Mouse (Mus musculus) embryonic facial prominence, embryonic 14.5 days (tissue): ENCODE data around the gene Nup85. TPM values are rescaled to one million over a fixed set of nuclear protein-coding genes. Genes with fewer than 3 reads are reported as not detected.
"Not testable (repeated sequence)": the region's sequence is repeated elsewhere in the genome, so short reads cannot be mapped to it uniquely, and the experiment has no call there.

Experiments
- ATAC-seq: fragments of 200-750 bp; cut with Nextera tagmentation; 2 replicates; pipeline ENCODE4 v1.8.0; 2017; ENCODE audit warnings: low read depth, moderate number of reproducible peaks, moderate TSS enrichment
- DNase-seq: peaks from one replicate; pipeline ENCODE4 v3.0.0-alpha.2; 2015; ENCODE audit warnings: low spot score
- H3K27ac ChIP-seq: fragments of 300-500 bp; sonication (generic); replicated peaks from 2 replicates; pipeline ENCODE4 v1.5.1; 2014; ENCODE audit warnings: low read depth, mild to moderate bottlenecking, low read length, moderate library complexity
- H3K27me3 ChIP-seq: fragments of 300-500 bp; sonication (generic); replicated peaks from 2 replicates; pipeline ENCODE4 v1.6.1; 2014; ENCODE audit warnings: low read length; ENCODE audit not compliant: control insufficient read depth, insufficient read depth
- H3K36me3 ChIP-seq: fragments of 300-500 bp; sonication (generic); 2 replicates; pipeline ENCODE4 v1.6.1; 2014; ENCODE audit warnings: low read length, mixed read lengths; ENCODE audit not compliant: control insufficient read depth, insufficient read depth
- H3K4me1 ChIP-seq: fragments of 300-500 bp; sonication (generic); 2 replicates; pipeline ENCODE4 v1.6.1; 2014; ENCODE audit warnings: antibody characterized with exemption, low read length; ENCODE audit not compliant: control insufficient read depth, insufficient read depth
- H3K4me2 ChIP-seq: fragments of 300-500 bp; sonication (generic); 2 replicates; pipeline ENCODE4 v1.6.1; 2014; ENCODE audit warnings: low read depth, mild to moderate bottlenecking, low read length, moderate library complexity, mixed read lengths
- H3K4me3 ChIP-seq: fragments of 300-500 bp; sonication (generic); 2 replicates; pipeline ENCODE4 v1.5.1; 2014; ENCODE audit warnings: low read depth, mild to moderate bottlenecking, low read length
- H3K9ac ChIP-seq: fragments of 300-500 bp; sonication (generic); 2 replicates; pipeline ENCODE4 v1.6.1; 2014; ENCODE audit warnings: low read depth, mild to moderate bottlenecking, low read length, moderate library complexity, mixed read lengths
- H3K9me3 ChIP-seq: fragments of 300-500 bp; sonication (generic); 2 replicates; pipeline ENCODE4 v1.6.1; 2016; ENCODE audit warnings: low read length; ENCODE audit not compliant: control insufficient read depth
- WGBS: fragments of 180-500 bp; shearing (Covaris S2); extraction: QIAGEN DNeasy Blood & Tissue Kit; methylation state at CpG from one replicate; pipeline ENCODE4 v1.1.7; 2014; 5-methylcytosine and 5-hydroxymethylcytosine counted together
- polyA plus RNA-seq: library from polyadenylated mRNA; unstranded; fragments of >200 nt; fragmentation: Nextera tagmentation; extraction: Ambion mirVana; gene quantifications from 2 replicates; pipeline ENCODE4 v1.2.1, GENCODE M21; 2014

Gene Nup85
- polyA plus RNA-seq, 1 experiment from 2014 or later = 128 TPM

- H3K4me2 ChIP-seq, ATAC-seq, H3K4me1 ChIP-seq, H3K27ac ChIP-seq, DNase-seq, H3K4me3 ChIP-seq, H3K27me3 ChIP-seq, H3K9me3 ChIP-seq, H3K9ac ChIP-seq: not testable (repeated sequence)
- peaks cover 82% of the 10 kb centered on the region for H3K36me3 ChIP-seq
- WGBS = 78% methylated on average over 3 of the region's 3 CpGs
These were observed 37.8 kb upstream of the Nup85 start for GRCm38 (mm10) chr11:115526446-115526845.

GRCm38 (mm10) chr11:115534759-115535371, 29.4 kb upstream of the Nup85 start:
- DNase-seq = no peak
- Histone ChIP-seq H3K4me2 (peak overlapping the region; percentile 88), H3K27ac (peak overlapping the region; percentile 100), H3K27me3 (no peaks in the 10 kb centered on the region), H3K36me3 (peaks cover 45% of the 10 kb centered on the region), H3K9me3 (no peaks in the 10 kb centered on the region), H3K4me3 (peak overlapping the region; percentile 93), H3K4me1 (peaks cover 16% of the 10 kb centered on the region; the same call in 1 of the 2 replicates), H3K9ac (peak overlapping the region; percentile 96)
- 5% methylated on average over 11 of the region's 11 CpGs for WGBS
- no peak for ATAC-seq

GRCm38 (mm10) chr11:115535401-115536037, 28.7 kb upstream of the Nup85 start:
- no peaks in the 10 kb centered on the region for H3K27me3 ChIP-seq
- peaks cover 38% of the 10 kb centered on the region for H3K36me3 ChIP-seq
- under 1% methylated on average over 24 of the region's 84 CpGs for WGBS
- ATAC-seq (peak; percentile 78), DNase-seq (peak; percentile 80)
- no peaks in the 10 kb centered on the region for H3K9me3 ChIP-seq
- H3K4me3 ChIP-seq = peak overlapping the region; percentile 93
- H3K4me1 ChIP-seq = peaks cover 16% of the 10 kb centered on the region; the same call in 1 of the 2 replicates
- peak overlapping the region; percentile 88 for H3K4me2 ChIP-seq
- H3K27ac ChIP-seq = peak overlapping the region; percentile 100
- H3K9ac ChIP-seq = peak overlapping the region; percentile 96

- H3K9ac ChIP-seq = peak within 1 kb of the TSS; percentile 96
- peak within 1 kb of the TSS; percentile 93 for H3K4me3 ChIP-seq
- 0% methylated on average over 22 of the region's 70 CpGs for WGBS
- H3K4me2 ChIP-seq = peak within 1 kb of the TSS; percentile 88
- peaks cover 16% of the 10 kb centered on the region; the same call in 1 of the 2 replicates for H3K4me1 ChIP-seq
- peak; percentile 89 for ATAC-seq
- peaks cover 36% of the 10 kb centered on the region for H3K36me3 ChIP-seq
- no peaks in the 10 kb centered on the region for H3K9me3 ChIP-seq
- no peaks in the 10 kb centered on the region for H3K27me3 ChIP-seq
- H3K27ac ChIP-seq = peak within 1 kb of the TSS; percentile 100
- DNase-seq = peak; percentile 97
These were observed 28.1 kb upstream of the Nup85 start, which contains the start of gene Sumo2 for GRCm38 (mm10) chr11:115536038-115536681. Gene Sumo2 (minus strand): TSS chr11:115536276.

- peak overlapping the region; percentile 93 for H3K4me3 ChIP-seq
- H3K9me3 ChIP-seq = no peaks in the 10 kb centered on the region
- peak overlapping the region; percentile 39; the same call in 1 of the 2 replicates for H3K9ac ChIP-seq
- H3K4me2 ChIP-seq = peak overlapping the region; percentile 88
- peaks cover 16% of the 10 kb centered on the region; the same call in 1 of the 2 replicates for H3K4me1 ChIP-seq
- no peaks in the 10 kb centered on the region for H3K27me3 ChIP-seq
- H3K27ac ChIP-seq = peak overlapping the region; percentile 100
- WGBS = 81% methylated on average over 10 of the region's 10 CpGs
- no peak for DNase-seq
- ATAC-seq = no peak
- peaks cover 27% of the 10 kb centered on the region for H3K36me3 ChIP-seq
These were observed 27.2 kb upstream of the Nup85 start for GRCm38 (mm10) chr11:115536856-115537568.

GRCm38 (mm10) chr11:115538045-115538444, 26.2 kb upstream of the Nup85 start:
- ATAC-seq = no peak
- Histone ChIP-seq H3K27me3 (no peaks in the 10 kb centered on the region), H3K9ac (no peak overlapping the region), H3K4me3 (no peak overlapping the region), H3K4me2 (no peak overlapping the region), H3K4me1 (peaks cover 16% of the 10 kb centered on the region; the same call in 1 of the 2 replicates), H3K9me3 (no peaks in the 10 kb centered on the region), H3K36me3 (peaks cover 17% of the 10 kb centered on the region), H3K27ac (no peak overlapping the region)
- 73% methylated on average over 2 of the region's 2 CpGs for WGBS
- DNase-seq = no peak

GRCm38 (mm10) chr11:115543571-115543970, 20.7 kb upstream of the Nup85 start:
- no peaks in the 10 kb centered on the region for H3K27me3 ChIP-seq
- H3K4me2 ChIP-seq = no peak overlapping the region
- no peak for ATAC-seq
- H3K27ac ChIP-seq = no peak overlapping the region
- H3K9me3 ChIP-seq = no peaks in the 10 kb centered on the region
- WGBS = 76% methylated on average over 4 of the region's 4 CpGs
- no peak overlapping the region for H3K4me3 ChIP-seq
- no peaks in the 10 kb centered on the region for H3K4me1 ChIP-seq
- no peak for DNase-seq
- H3K9ac ChIP-seq = no peak overlapping the region
- H3K36me3 ChIP-seq = no peaks in the 10 kb centered on the region

- no peak for ATAC-seq
- no peaks in the 10 kb centered on the region for H3K27me3 ChIP-seq
- H3K4me3 ChIP-seq = no peak overlapping the region
- WGBS = 55% methylated on average over 4 of the region's 4 CpGs
- H3K27ac ChIP-seq = no peak overlapping the region
- no peaks in the 10 kb centered on the region for H3K9me3 ChIP-seq
- H3K4me2 ChIP-seq = no peak overlapping the region
- DNase-seq = no peak
- no peaks in the 10 kb centered on the region for H3K4me1 ChIP-seq
- H3K36me3 ChIP-seq = no peaks in the 10 kb centered on the region
- no peak overlapping the region for H3K9ac ChIP-seq
These were observed 11.5 kb upstream of the Nup85 start for GRCm38 (mm10) chr11:115552783-115553182.
